Mouse (Mus musculus): ENCODE data around the gene Bnc1.

GRCm38 (mm10) chr7:81973939-81974338, 18.2 kb downstream of the Bnc1 start:
- TF ChIP-seq CTCF (IDR thresholded peaks at IDR 0.05; ENCODE audit: borderline replicate concordance, control insufficient read depth, extremely low read depth, insufficient read depth, low read length, poor library complexity) (no peak), POLR2A (IDR thresholded peaks at IDR 0.05; ENCODE audit: control insufficient read depth, extremely low read depth, insufficient read depth, low read length, poor library complexity) (no peak)
